Mouse (Mus musculus) heart, postnatal 0 days (tissue): ENCODE measurements around the gene Slc6a12. TPM values are rescaled to one million over a fixed set of nuclear protein-coding genes. Genes with fewer than 3 reads are reported as not detected.

Source experiments
- ATAC-seq: fragments of 200-750 bp; cut with Nextera tagmentation; 2 replicates; pipeline ENCODE4 v1.8.0; 2017; ENCODE audit warnings: low read depth, moderate number of reproducible peaks, moderate library complexity; ENCODE audit not compliant: insufficient read depth
- DNase-seq: peaks from one replicate; pipeline ENCODE4 v3.0.0-alpha.2; 2016; ENCODE audit warnings: low spot score
- H3K27ac ChIP-seq: fragments of 300-500 bp; sonication (generic); 2 replicates; pipeline ENCODE4 v1.5.1; 2014; ENCODE audit warnings: low read depth, mild to moderate bottlenecking
- H3K27me3 ChIP-seq: fragments of 300-500 bp; sonication (generic); 2 replicates; pipeline ENCODE4 v1.6.1; 2014; ENCODE audit warnings: low read length, mixed read lengths; ENCODE audit not compliant: control insufficient read depth, insufficient read depth
- H3K36me3 ChIP-seq: fragments of 300-500 bp; sonication (generic); replicated peaks from 2 replicates; pipeline ENCODE4 v1.6.1; 2014; ENCODE audit warnings: low read length, mixed read lengths; ENCODE audit not compliant: control insufficient read depth, insufficient read depth
- H3K4me1 ChIP-seq: fragments of 300-500 bp; sonication (generic); 2 replicates; pipeline ENCODE4 v1.6.1; 2014; ENCODE audit warnings: antibody characterized with exemption; ENCODE audit not compliant: control insufficient read depth, insufficient read depth
- H3K4me2 ChIP-seq: fragments of 300-500 bp; sonication (generic); 2 replicates; pipeline ENCODE4 v1.6.1; 2014; ENCODE audit warnings: low read depth, mild to moderate bottlenecking, low read length, moderate library complexity
- H3K4me3 ChIP-seq: fragments of 300-500 bp; sonication (generic); 2 replicates; pipeline ENCODE4 v1.5.1; 2014; ENCODE audit warnings: low read depth, low read length
- H3K9ac ChIP-seq: fragments of 300-500 bp; sonication (generic); replicated peaks from 2 replicates; pipeline ENCODE4 v1.6.1; 2014; ENCODE audit warnings: low read depth, low read length, mixed read lengths
- H3K9me3 ChIP-seq: fragments of 300-500 bp; sonication (generic); replicated peaks from 2 replicates; pipeline ENCODE4 v1.6.1; 2016; ENCODE audit warnings: low read length; ENCODE audit not compliant: control insufficient read depth
- CTCF ChIP-seq: IDR thresholded peaks from 2 replicates; pipeline ENCODE4 v1.5.1; 2016; ENCODE audit warnings: antibody characterized with exemption, control low read depth, low read depth
- EP300 ChIP-seq: IDR thresholded peaks from 2 replicates; pipeline ENCODE4 v1.6.1; 2016; ENCODE audit warnings: antibody characterized with exemption, low read depth
- WGBS: fragments of 180-500 bp; shearing (Covaris S2); extraction: QIAGEN DNeasy Blood & Tissue Kit; methylation state at CpG from one replicate; pipeline ENCODE4 v1.1.7; 2014; 5-methylcytosine and 5-hydroxymethylcytosine counted together
- polyA plus RNA-seq: library from polyadenylated mRNA; unstranded; fragments of >200 nt; fragmentation: Nextera tagmentation; extraction: Ambion mirVana; gene quantifications from 2 replicates; pipeline ENCODE4 v1.2.1, GENCODE M21; 2015
- total RNA-seq: library from RNA; depleted of rRNA; stranded (reverse); fragments of >200 nt; gene quantifications from 2 replicates; pipeline ENCODE4 v1.2.3, GENCODE M21; 2014; ENCODE audit warnings: low replicate concordance; rRNA removed

The Slc6a12 gene
- total RNA-seq (not detected in 2 replicates), polyA plus RNA-seq (0.22 TPM in 1 of 2 replicates, not detected in the other)

GRCm38 (mm10) chr6:121343026-121343770, at the start of gene Slc6a12:
Gene Slc6a12, plus strand, starts transcription at chr6:121343076.
- DNase-seq (no peak), ATAC-seq (no peak)
- WGBS, result 63% methylated on average over 15 of the region's 15 CpGs
- Histone ChIP-seq H3K4me2 (no peak within 1 kb of the TSS), H3K4me3 (no peak within 1 kb of the TSS), H3K4me1 (no peaks in the 10 kb centered on the region), H3K9ac (no peak within 1 kb of the TSS), H3K27me3 (peaks cover 14% of the 10 kb centered on the region; the same call in 1 of the 2 replicates), H3K9me3 (no peaks in the 10 kb centered on the region), H3K36me3 (no peaks in the 10 kb centered on the region), H3K27ac (no peak within 1 kb of the TSS)
- TF ChIP-seq EP300, result no peak

DNA sequence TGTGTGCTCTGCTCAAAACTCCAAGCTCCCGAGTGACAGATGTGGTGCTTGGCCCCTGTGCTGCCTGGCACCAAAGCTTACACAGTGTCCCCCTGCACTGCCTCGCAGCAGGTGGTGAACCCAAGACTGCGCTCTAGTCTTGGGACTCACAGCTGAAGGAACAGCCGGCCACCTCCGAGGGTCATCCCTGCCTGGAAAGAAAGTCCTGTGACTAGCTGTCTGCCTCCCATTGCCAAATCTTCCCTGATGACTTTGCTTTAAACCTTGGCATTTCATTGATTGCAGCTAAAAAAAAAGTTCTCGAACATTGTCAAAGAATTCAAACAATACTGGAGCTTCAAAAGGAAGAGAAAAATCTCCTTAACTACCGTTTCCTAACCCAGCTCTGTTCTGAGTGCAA, 43.6 kb upstream of the Slc6a12 start:
- H3K4me2 ChIP-seq, result no peak overlapping the region
- ATAC-seq (no peak), DNase-seq (no peak)
- no peak for TF ChIP-seq CTCF
- TF ChIP-seq EP300, result no peak
- H3K9ac ChIP-seq, result no peak overlapping the region; the same call in 1 of the 2 replicates
- no peaks in the 10 kb centered on the region for H3K9me3 ChIP-seq
- H3K27me3 ChIP-seq, result no peaks in the 10 kb centered on the region
- 54% methylated on average over 7 of the region's 7 CpGs for WGBS
- no peak overlapping the region for H3K27ac ChIP-seq
- H3K36me3 ChIP-seq, result no peaks in the 10 kb centered on the region
- H3K4me3 ChIP-seq, result no peak overlapping the region
- peaks cover 11% of the 10 kb centered on the region for H3K4me1 ChIP-seq

DNA sequence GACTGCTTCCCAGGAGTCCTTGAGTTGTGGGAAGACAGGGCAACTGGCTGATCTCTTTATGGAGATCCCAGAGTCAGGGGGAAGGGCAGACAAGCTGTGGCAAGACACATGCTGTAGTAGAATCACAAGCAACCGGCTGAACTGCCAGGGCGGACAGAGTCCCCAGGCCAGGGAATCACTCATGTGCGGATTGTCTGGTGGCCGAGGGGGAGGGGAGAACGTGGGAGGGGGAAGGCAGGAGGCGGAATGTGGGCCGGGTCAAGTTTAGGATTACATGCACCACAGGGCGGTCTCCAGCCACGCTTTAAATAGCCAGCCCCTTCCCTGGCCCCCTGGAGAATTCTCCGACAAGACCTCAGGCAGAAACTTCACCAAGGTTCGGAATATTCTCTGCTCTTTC, 42.9 kb upstream of the Slc6a12 start, which contains the start of gene Slc6a13:
TSS of gene Slc6a13 (plus strand) at position 274 of the 400 bp plus-strand sequence.
- H3K9me3 ChIP-seq, result no peaks in the 10 kb centered on the region
- no peaks in the 10 kb centered on the region for H3K27me3 ChIP-seq
- ATAC-seq, result peak; percentile 88
- H3K9ac ChIP-seq, result no peak within 1 kb of the TSS; the same call in 1 of the 2 replicates
- 0 out of 2 replicates have a peak within 1 kb of the TSS, but pooled peaks have one; percentile 39 for H3K27ac ChIP-seq
- TF ChIP-seq EP300 (no peak), CTCF (no peak)
- peak within 1 kb of the TSS; percentile 51 for H3K4me2 ChIP-seq
- peaks cover 11% of the 10 kb centered on the region for H3K4me1 ChIP-seq
- peak; percentile 62 for DNase-seq
- peak within 1 kb of the TSS; percentile 20; the same call in 1 of the 2 replicates for H3K4me3 ChIP-seq
- H3K36me3 ChIP-seq, result no peaks in the 10 kb centered on the region
- WGBS, result 2% methylated on average over 11 of the region's 11 CpGs

- no peak for TF ChIP-seq CTCF
- no peak for TF ChIP-seq EP300
- Histone ChIP-seq H3K9ac (no peak overlapping the region; the same call in 1 of the 2 replicates), H3K27ac (0 out of 2 replicates have a peak overlapping the region, but pooled peaks have one; percentile 39), H3K27me3 (no peaks in the 10 kb centered on the region), H3K4me2 (peak overlapping the region; percentile 51), H3K4me1 (peaks cover 11% of the 10 kb centered on the region), H3K4me3 (0 out of 2 replicates have a peak overlapping the region, but pooled peaks have one; percentile 20), H3K36me3 (no peaks in the 10 kb centered on the region), H3K9me3 (no peaks in the 10 kb centered on the region)
- ATAC-seq, result no peak
- 47% methylated on average over 9 of the region's 9 CpGs for WGBS
- no peak for DNase-seq
These were observed 42.4 kb upstream of the Slc6a12 start for GRCm38 (mm10) chr6:121300504-121300903.

- DNase-seq (peak; percentile 15), ATAC-seq (no peak)
- H3K4me1 ChIP-seq, result peaks cover 11% of the 10 kb centered on the region
- H3K4me3 ChIP-seq, result no peak overlapping the region
- no peak overlapping the region for H3K9ac ChIP-seq
- no peaks in the 10 kb centered on the region for H3K36me3 ChIP-seq
- no peaks in the 10 kb centered on the region for H3K9me3 ChIP-seq
- H3K27ac ChIP-seq, result no peak overlapping the region
- no peak for TF ChIP-seq CTCF
- no peak for TF ChIP-seq EP300
- WGBS, result 66% methylated on average over 10 of the region's 10 CpGs
- no peaks in the 10 kb centered on the region for H3K27me3 ChIP-seq
- H3K4me2 ChIP-seq, result no peak overlapping the region
These were observed 39.2 kb upstream of the Slc6a12 start for GRCm38 (mm10) chr6:121303466-121304220.
